Mouse (Mus musculus) layer of hippocampus, adult 9-10 months (tissue): ENCODE data around the gene Ampd2.

Experiments used
- DNase-seq: peaks from one replicate; pipeline ENCODE4 v3.0.0; 2022; ENCODE audit warnings: low spot score

Ampd2 gene

DNA sequence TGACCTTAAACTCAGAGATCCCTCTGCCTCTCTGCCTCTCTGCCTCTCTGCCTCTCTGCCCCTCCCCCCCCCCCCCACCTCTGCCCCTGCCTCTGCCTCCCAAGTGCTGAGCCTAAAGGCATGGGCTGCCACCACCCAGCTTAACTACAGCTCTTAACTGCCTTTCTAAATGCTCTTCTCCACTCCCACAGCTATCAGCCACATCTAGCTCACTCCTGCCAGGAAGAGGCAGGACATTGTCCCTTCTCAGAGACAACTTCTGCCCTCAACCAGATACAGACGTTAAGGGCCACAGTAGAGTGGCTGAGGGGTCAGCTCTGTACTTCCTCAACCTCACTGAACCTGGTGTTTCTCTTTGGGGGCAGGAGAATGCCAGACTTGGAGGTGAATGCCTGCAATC is 17.6 kb downstream of the Ampd2 start:
- DNase-seq, result no peak

DNA sequence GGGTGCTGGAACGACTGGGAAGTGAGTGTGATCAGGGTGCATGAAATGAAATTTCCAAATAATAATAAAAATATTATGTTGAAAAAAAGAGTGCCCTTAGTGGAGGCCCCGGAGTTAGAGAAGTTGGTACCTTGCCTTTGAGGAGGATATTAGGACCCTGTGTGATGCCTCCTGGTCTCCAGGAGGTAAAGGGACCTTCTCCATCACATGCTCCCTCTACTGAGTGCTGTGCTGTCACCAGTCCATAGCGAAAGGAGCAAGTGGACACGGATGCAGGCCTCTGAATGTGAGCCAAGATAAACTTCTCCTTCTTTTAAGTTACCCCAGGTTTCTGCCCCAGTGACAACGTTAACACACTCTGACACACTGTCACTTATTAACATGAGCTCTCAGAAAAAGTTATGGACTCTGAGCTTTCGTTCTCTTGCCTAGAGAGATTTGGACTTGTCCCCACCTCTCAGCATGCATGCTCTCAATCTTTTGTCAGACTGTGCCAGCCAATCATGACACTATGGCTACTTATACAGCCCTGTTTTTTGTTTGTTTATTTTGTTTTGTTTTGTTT is 19.0 kb downstream of the Ampd2 start:
- no peak for DNase-seq

DNA sequence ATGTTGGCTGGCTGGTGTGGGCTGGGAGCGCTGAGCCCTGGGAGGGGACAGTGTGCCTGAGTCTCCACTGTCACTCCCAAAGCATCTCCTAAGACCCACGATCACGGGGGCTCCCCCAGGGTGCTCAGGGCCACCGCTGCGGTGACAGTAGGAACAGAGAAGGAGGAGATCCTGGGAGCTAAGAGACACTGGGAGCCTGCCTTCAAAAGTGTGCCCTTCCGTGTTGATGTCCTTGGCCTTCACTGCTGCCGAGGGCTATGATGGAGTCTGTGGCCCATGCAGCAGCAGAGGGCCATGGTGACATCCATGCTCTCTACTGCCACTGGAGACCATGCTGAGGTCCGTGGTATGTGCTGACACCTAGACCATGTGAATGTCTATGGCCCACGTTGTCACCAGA is 20.9 kb downstream of the Ampd2 start:
- no peak for DNase-seq

DNA sequence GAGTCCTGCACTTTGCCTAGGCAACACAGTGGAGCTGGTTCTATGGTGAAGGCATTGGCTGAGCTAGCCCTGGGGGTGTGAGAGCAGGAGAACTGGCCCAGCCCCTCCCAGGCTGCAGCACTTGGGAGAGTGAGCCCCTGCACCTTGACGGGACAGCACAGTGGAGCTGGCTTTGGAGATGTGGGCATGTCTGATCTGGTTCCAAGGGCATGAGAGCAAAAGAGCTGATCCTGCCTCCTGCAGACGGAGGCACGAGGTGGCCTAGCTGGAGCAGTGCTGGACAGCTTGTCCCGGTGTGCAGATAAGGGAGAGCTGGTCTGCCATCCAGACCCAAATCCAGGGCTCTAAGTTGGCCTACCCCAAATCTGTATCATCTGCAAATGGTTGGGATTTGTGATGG is 21.8 kb downstream of the Ampd2 start:
- DNase-seq, result no peak

DNA sequence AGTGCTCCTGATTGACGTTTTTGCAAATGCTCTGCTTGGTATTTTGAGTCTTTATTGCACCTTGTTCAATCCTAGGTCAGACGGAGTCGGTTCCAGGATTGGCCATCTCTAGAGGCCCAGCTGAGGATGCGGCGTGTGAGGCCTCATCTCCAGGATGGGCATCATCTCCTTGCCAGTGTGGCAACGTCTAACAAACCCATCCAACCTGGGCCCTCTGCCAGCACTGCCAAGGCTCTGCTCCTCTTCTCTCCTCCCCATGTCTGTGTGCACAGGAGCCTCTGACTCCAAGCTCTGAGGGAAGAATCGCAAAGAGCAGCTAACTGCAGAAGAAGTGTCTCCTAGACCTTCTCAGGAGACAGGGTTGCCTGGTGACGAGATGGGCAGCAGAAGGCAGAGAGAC is 23.8 kb downstream of the Ampd2 start:
- DNase-seq, result no peak

DNA sequence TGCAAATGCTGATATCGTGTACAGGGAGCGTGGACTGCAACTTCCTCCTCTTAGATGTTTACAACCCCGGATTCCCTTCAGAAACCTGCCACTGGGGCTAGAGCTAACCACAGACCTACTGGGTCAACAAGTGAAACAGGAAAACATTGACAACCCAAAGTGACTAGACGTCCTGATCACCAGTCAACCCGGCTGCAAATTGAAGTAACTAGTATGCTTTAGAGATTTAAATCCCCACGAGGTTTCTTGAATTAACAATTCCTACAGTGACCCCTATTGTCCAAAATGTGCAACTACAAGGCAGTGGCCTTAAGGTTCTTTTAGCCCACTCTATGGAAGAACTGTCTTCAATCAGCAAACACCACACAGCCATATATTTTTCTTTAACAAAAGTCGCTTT is 25.0 kb downstream of the Ampd2 start:
- DNase-seq, result peak; percentile 55

DNA sequence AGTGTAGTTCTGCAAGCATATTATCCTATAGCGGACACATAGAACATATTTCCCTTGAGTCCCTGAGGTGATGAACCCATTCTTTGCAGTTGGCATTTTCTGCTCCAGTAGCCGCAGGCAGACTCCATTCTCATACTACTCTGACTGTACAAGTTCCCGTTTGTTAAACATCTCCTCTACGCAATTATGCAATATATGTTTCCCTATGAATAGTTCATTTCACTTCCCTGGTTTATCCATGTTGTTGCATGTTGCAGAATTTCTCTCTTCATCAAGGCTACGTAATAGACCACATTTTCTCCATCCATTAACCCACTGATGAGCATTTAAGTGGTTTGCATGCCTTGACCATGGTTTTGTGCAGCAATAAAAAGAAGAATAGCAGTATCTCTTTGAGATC is 36.0 kb downstream of the Ampd2 start:
- no peak for DNase-seq

DNA sequence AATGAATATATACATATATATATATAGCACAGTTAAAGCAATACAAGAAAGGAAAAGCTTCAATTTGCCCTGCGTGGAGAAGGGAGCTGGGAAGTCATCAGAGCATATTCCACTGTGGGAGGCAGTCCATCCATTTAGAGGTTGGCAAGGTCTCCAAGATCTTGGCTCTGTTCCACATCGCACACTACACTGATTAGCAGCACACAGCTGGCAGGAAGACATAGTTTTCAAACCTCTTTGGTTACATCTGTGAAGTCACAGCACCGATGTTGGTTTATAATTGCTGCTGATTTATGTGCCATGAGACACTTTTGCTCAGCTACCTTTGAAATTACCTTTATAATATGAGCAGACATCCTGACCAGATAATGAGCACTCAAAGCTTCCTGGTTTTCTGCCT is 38.1 kb downstream of the Ampd2 start:
- DNase-seq, result no peak

DNA sequence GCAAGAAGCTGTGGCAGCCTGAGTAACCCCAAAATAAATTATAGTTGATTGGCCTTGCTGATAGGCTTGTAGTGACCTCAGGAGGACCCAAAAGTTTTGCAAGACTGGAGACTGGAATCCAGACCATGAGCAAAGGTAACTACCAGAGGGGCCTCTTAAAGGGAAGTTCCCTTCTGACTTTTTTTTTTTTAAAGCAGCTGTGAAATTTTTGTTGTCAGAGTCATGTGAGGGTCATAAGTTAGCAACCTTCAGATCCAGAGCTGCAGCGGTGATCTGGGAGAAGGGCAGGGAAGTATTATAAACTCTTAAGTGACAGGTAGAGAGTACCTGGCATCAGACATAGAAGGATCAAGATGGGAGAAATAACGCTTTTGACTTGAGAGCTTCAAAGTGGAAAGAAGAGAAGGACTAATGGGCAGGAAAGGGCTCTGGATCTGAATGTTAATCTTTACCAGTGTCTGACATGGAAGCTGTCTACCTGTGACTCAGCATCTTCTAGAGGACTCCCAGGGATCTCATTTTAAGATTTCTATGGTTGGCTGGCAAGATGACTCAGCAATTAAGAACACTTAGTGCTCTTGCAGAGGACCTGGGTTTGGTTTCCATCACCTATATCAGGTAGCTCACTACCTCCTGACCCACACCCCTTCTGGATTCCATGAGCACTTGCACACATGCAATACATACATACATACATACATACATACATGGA is 39.4 kb downstream of the Ampd2 start:
- DNase-seq, result no peak

DNA sequence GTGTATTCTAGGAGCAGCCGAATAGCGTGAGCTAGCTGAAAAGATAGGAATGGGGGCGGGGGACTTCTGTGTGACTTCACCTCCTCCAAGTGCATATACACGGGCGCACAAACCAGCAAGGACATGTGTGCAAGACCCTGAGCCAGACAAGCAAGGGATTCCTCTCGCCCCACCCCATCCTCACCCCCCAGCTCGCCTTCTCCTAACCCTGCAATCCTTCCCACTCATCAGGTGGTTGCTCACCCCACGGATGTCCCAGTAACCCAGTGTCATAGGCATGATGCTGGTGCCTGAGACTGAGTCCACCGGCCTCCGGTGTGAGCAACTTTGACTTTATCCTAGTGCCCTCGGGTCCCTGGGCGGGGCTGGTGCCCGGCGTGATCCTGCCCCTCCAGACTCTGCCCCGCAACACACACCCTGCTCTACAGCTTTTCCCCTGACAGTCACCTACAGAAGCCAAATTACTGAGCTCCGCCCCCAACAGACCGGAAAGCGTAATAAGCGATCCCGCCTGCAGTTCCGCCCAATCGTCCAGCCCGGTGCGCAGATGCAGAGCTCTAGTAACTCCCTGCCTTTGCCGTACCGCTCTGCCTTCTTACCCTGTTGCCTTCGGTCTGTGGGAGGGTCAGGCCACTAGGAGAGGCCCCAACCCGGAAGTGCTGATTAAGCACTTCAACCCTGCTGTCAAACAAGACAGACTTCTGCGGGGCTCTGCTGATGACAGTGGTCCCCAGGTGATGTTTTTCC is 41.9 kb downstream of the Ampd2 start, which contains the start of gene Gstm4:
Gstm4 (minus strand) TSS at position 501 of the 747 bp plus-strand sequence.
- DNase-seq, result peak; percentile 75

DNA sequence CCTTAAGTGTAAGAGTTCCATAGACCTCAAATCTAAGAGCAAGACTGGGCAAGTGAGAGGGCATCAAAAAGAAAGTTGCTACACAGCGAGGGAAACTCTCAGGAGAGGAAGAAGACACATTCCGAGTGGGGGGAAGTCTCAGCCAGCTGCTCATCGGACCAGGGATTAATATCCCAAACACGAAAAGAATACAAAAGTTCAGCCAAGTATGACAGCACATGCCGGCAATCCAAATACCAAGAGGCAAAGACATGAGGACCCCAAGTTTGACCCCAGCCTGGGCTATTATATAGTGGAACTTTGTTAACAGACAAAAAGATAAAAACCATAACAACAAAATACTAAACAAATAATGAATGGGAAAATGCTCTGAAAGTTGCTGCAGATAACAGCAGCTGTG is 53.3 kb downstream of the Ampd2 start:
- no peak for DNase-seq

DNA sequence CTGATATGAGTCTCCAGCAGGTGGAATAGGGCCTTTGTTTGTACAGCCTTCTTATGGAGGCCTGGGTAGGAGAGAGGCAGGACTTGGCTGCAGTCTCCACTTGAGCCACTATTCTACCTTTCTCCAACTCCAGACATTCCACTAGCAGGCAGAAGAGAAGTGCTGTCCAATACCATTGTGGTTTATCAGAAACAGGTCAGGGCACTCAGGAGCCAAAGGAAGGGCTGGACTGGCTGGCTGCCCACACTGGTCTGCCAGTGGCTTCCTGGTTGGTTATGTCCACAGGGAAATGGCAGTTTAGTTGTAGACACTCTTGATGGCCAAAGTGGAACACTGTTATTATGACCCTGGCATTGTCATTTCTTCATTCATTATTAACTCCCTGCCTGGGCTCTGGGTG is 54.3 kb downstream of the Ampd2 start:
- no peak for DNase-seq

DNA sequence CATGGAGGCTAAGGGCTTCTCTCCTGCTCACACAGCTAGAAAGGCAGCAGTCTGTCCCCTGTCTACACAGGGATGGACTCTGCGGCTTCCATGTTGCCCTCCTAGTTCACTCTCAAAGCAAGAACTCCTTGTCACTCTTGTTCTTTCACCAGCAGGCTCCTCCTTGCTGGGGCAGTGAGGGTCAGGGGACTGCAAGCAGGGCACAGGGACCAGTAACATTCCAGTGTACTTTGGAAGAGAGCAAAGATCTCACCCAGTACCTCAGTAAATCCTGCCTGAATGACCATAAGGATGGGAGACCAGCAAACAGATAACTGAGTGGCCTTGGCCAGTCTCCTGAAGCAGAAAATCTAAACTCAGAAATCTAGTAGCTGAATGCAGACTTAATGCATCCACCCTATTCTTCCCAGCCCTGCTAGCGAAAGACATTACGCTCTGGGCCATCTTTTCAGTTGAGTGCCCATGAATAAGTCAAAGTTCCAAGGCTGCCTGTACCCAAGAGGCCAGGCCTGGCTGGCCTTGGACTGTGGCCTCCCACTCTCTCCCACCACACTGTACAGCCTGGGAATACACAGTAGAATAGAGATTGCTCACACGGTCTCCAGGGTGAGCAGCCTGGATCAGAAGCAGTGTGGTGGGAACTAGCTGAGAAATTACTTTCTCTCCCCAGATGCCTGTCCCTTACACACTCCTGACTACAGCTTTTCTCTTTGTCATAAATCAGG is 57.6 kb downstream of the Ampd2 start:
- no peak for DNase-seq

DNA sequence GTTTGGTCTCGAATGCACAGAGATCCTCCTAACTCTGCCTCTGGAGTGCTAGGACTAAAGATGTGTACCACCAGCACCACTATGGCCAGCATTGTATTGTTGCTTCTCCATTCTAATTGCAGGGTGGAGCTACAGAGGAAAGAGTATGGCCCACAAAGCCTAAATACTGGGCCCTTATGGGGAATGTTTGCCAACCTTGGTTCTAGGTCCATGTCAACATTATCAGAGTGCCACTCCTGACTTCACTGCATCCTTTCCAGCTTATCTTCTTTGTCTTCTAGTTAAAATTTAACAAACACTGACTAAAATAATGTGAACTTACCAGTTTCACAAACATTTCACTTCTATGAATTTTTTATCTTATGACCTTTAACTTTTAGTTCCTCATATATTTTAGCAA is 59.9 kb downstream of the Ampd2 start:
- DNase-seq, result no peak

DNA sequence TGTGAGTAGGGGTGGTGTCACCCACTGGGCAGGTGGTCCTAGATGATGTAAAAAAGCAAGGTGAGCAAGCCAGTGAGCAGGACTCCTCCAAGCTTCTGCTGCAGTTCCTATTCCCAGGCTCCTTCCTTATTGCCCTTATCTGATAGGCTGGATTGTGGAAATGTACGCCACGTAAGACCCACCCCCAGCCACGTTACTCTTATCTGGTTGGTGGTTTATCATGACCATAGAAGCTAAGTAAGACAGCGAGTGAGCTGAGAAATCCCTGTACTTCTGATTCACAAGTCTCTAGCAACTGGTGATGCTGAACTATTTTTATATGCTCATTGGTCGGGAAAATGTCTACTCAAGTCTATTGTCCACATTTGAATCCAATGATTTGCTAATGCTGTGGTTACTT is 60.4 kb downstream of the Ampd2 start:
- no peak for DNase-seq

DNA sequence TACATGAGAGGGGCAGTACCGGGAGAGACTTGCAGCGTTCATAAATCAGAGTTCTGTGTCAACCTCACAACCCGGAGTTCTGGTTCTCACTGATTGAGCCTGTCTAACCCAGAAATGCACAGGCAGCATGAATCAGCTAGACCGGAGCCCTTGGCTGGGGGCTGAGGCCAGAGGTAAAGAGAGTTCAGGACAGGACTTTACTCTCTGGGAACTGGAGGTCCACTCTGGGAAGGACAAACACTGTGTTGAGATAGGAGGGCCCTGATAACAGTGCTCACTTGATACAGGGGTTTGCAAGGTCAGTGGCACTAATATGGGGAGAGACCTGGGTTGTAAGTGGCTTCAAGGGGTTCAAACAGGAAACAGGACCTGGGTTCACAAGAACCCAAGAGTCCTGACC is 61.1 kb downstream of the Ampd2 start:
- DNase-seq, result no peak
